ENCODE assay signal across 8 mouse cellular contexts in the genomic region with DNA sequence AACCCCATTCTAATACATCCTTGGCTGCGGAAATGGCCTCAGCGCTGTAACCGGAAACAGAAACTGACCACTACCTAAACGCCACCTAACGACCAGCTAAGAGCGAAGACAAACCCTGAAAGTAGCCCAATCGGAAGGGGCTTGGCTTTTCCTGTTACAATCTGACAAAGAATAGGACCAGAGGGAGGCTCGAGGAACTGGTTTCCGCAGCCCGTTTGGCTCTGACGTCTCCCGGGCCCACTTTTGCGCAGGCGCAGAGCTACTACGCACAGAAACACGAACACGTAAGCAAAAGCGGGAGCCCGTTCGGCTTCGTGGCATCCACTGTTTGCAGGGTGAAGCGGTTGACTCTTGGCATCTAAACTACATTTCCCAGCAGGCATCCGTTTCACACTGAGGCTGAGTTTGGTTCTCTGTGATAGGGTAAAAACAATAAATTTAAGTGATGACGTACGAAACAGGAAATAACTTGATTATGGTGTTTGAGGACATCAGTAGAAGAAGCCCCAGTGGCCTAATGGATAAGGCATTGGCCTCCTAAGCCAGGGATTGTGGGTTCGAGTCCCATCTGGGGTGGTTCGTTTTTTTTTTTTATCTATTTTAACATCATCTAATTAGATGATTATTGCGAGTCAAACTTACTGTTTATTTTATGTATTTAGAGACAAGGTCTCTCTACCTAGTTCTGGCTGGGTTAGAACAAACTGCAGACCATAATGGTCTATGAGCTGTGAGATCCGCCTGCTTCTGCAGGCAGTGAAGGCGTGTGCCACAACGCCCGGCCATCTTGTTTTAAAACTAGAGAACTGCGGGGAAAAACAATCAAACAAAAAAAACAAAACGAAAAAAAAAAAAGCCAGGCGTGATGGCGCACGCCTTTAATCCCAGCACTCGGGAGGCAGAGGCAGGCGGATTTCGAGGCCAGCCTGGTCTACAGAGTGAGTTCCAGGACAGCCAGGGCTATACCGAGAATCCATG. TPM values are rescaled to one million over a fixed set of nuclear protein-coding genes. Genes with fewer than 3 reads are reported as not detected.
A peak's percentile ranks its signal among the peaks of the same experiment; 100 is the strongest.
DNase-seq lines count a peak whose midpoint lies in the region; ATAC-seq and TF ChIP-seq lines count a peak whose summit lies in the region.

A gene (plus strand): TSS at position 75 of the 978 bp plus-strand sequence.

- no peaks in the 10 kb centered on the region for H3K27me3 ChIP-seq in Patski
- H3K27me3 ChIP-seq in hindbrain, embryonic 13.5 days, result no peaks in the 10 kb centered on the region

- POLR2A ChIA-PET in Patski (lab: Charles Lee), result interaction anchor here (0.6 to 3.2 kb wide), 3 partner anchors 17 to 40 kb away, joined by 3 to 24 read pairs (median 3); a partner anchor contains a TSS

- peak within 1 kb of the TSS; percentile 70 for H3K4me2 ChIP-seq in hindbrain, embryonic 13.5 days

- CTCF ChIA-PET in Patski (lab: Charles Lee), result interaction anchor here (0.7 to 5.0 kb wide), 7 partner anchors 16 to 433 kb away, joined by 3 to 34 read pairs (median 3); a partner anchor contains a TSS

- H3K4me1 ChIP-seq in hindbrain, embryonic 13.5 days (replicated peaks), result peaks cover 23% of the 10 kb centered on the region

- no peaks in the 10 kb centered on the region for H3K9me3 ChIP-seq in hindbrain, embryonic 13.5 days

- peak within 1 kb of the TSS; percentile 77 for H3K4me3 ChIP-seq in hindbrain, embryonic 13.5 days

- peak within 1 kb of the TSS; percentile 89 for H3K9ac ChIP-seq in hindbrain, embryonic 13.5 days

- in situ Hi-C loops in Patski (cut with MboI; ENCODE audit: low pct_unique_long_range_greater_than_20kb), result loop anchor here (5.0 kb wide), 1 partner anchor 146 kb away; no protein-coding TSS in a partner anchor

- no peak for TF ChIP-seq CTCF in Patski (IDR thresholded peaks at IDR 0.05)

- peak; percentile 82 for ATAC-seq in Patski
- ATAC-seq in hindbrain, embryonic 13.5 days (ENCODE audit: low FRiP score), result peak; percentile 90

- DNase-seq in Patski (ENCODE audit: low read depth, low spot score), result peak; percentile 98
- DNase-seq in cerebellum, postnatal 14 days, result peak; percentile 98 to 99
- DNase-seq in frontal cortex, postnatal 14 days (ENCODE audit: low spot score in 2 of 2), result peak; percentile 98 to 99
- DNase-seq in layer of hippocampus, postnatal 25 days (ENCODE audit: extremely low spot score in 1 of 2, low spot score in 1 of 2), result peak; percentile 93
- DNase-seq in lung, postnatal 25 days (ENCODE audit: low spot score), result peak; percentile 99
- DNase-seq in retina, embryonic 14.5 days (ENCODE audit: low spot score), result peak; percentile 100
- peak; percentile 97 for DNase-seq in thymus, postnatal 4 days

- 6% methylated on average over 41 of the region's 41 CpGs for WGBS in hindbrain, embryonic 13.5 days

- no peaks in the 10 kb centered on the region for H3K36me3 ChIP-seq in hindbrain, embryonic 13.5 days

- peak within 1 kb of the TSS; percentile 97 for H3K27ac ChIP-seq in hindbrain, embryonic 13.5 days

RNA-seq across cellular contexts. Expression of the gene that starts here (rescaled TPM):
- polyA plus RNA-seq in Patski (2021), result 62.6 TPM
- 161 and 163 TPM in 2 replicates for polyA plus RNA-seq in hindbrain, embryonic 13.5 days (2015; fragmentation: Nextera tagmentation; extraction: Ambion mirVana)
- total RNA-seq in layer of hippocampus, postnatal 25 days (2021), result 10 to 100 TPM; 50.7 to 63.4 TPM

Comparison
In these comparisons a context has a peak if more than half of its experiments do, and no peak if none do; other contexts are left out.
1. Peak in every context shown above with its lines: DNase-seq, ATAC-seq, H3K4me3 ChIP-seq and H3K27ac ChIP-seq.